Mouse (Mus musculus) C2C12 (cell line): ENCODE data around the gene Foxp1.

Experiments used
- CEBPB ChIP-seq: IDR thresholded peaks from one replicate; pipeline ENCODE4 v1.6.1; 2011; ENCODE audit warnings: low read depth, mild to moderate bottlenecking, control low read depth, moderate library complexity
- CTCF ChIP-seq: IDR thresholded peaks from one replicate; pipeline ENCODE4 v1.5.1; 2011; ENCODE audit not compliant: control insufficient read depth, insufficient read depth, insufficient read length
- MAX ChIP-seq: IDR thresholded peaks from one replicate; pipeline ENCODE4 v1.6.1; 2011; ENCODE audit warnings: mild to moderate bottlenecking, control low read depth
- MYOD1 ChIP-seq: IDR thresholded peaks from one replicate; pipeline ENCODE4 v1.6.1; 2011; ENCODE audit warnings: low read depth; ENCODE audit not compliant: control insufficient read depth, insufficient read length
- USF1 ChIP-seq: IDR thresholded peaks from one replicate; pipeline ENCODE4 v1.6.1; 2011; ENCODE audit warnings: low read depth, mild to moderate bottlenecking, control low read depth, moderate library complexity

- TF ChIP-seq CTCF (no peak), CEBPB (no peak), MYOD1 (no peak), USF1 (no peak), MAX (no peak)
These were observed 58.1 kb downstream of the Foxp1 start for GRCm38 (mm10) chr6:99464449-99464848.
